Mouse (Mus musculus) right cerebral cortex, adult 2 months (tissue): ENCODE data around the gene Aff3.

ENCODE experiments used
- DNase-seq, 2 experiments: peaks; one replicate each; pipeline ENCODE4 v3.0.0; 2021 to 2022; ENCODE audit warnings: low spot score in 2 of 2

Gene Aff3

DNA sequence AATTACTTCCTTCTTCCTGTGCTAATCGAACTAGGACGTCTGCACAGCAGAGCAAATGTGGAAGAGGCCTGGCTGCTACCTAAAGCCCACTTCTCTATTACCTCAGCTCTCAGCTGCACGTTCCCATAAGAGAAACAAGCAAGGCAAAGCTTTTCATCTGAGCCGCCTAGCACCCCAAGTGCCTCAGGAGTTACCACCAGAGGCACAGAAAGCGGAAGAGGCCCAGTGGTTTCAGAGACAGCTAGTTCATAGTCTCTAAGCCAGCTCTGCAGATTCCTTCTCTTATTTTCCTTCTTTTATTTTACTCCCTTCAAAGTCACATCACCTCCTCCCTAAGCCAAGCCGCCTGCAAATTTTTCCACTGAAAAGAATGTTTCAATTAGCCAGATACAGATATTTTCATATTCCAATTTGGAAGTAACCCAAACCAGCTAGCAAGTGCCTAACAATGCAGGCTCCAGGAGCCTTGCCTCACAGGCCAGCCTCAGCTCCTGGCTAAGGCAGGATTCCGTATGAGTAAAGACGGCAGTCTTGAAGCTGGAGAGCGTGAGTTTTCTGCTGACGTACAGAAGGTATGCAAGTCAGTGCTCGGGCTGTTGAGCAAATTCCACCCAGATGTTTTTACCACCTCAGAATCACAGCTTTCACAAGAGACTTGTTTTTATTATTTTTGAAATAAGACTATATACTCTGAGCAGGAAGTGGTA is 62.8 kb downstream of the Aff3 start:
- no peak for DNase-seq

DNA sequence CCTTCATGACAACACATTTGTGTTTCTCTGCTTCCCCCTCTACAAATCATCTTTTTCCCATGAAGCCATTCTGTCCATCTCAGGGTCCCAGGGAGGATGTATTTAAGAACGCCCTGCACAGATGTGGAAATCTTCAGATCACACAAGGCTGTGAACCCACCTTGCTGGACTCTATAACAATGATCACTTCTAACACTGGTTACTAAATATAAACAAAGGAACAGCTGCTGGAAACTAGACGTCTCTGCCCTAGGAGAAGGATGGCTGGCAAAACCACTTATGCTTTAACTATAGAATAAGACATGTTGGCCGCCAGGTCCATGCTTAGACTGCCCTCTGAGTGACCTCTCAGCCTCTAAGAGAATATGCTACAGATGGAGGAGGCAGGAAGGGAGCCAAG is 69.4 kb downstream of the Aff3 start:
- no peak for DNase-seq

DNA sequence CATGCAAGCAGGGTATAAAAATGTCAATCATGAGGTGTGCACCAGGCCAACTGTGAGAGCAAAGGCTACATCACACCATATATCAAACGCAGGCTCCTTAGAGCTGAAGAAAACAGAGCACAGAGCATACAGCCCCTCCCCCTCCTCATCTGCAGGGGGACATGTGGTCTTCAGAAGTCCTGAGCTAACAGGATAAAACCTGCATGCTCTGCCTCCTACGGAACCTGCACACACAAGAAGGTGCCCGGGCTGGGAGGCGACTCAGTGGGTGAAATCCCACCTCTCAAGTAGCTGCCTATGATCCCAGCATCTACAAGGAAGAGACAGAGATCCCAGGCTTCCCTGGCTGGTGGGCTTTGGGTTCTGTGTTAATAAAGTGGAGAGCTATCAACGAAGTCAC is 70.0 kb downstream of the Aff3 start:
- DNase-seq, result no peak

DNA sequence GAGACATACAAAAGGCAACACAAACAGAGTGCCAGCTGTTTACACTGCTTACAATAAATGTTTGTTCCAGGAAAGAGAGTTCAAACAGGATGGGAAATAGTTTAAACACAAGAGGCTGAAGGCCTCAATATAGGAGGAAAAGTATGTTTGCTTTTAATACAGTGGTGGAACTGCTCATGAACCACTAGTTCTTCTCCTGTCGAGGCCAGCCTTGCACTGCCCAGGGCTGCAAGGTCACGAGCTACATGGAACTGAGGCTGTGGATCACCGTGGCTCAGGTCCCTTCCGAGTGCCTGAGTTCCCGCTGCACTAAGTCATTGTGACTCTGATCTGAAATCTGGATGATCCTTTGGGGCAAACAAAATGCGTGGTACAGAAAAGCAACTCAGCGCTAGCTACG is 73.6 kb downstream of the Aff3 start:
- DNase-seq, result no peak

DNA sequence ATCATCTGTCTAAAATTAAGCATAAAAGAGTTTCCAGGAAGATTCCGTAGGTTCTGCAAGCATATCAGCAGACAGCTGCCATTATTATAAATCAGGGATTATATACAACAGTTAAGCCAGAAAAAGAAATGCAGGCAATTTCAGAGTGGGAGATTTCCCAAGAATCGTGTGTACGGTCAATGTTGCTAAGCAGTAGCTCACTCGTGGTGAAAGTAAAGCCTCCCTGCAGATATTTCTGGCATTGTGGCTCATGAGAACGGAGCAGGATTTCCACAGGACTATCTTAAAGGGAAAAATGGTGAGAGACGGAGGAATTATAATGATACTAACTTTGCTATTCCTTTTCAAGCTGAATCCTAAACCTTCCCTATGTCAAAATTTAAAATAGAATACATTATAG is 76.0 kb downstream of the Aff3 start:
- peak in 1 of 2 experiments; percentile 20 for DNase-seq

DNA sequence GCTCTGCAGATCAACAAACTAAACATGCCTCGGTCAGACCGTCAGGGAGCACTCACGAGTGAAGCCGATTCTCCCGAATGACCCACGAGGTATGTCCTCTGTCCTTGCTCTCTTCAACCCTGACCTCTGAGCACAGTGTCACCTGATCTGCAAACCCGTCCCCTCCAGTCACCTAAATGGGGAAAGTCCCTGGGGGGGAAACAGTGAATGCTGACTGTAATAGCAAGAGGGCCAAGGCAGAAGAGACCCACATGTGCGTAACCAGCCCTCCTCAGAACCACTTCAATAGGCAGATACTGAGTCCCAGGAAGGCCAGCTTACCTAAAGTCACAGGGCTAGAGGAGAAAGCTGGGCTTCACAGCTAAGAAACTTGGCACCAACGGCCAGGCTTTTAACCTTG is 82.4 kb downstream of the Aff3 start:
- DNase-seq, result no peak

DNA sequence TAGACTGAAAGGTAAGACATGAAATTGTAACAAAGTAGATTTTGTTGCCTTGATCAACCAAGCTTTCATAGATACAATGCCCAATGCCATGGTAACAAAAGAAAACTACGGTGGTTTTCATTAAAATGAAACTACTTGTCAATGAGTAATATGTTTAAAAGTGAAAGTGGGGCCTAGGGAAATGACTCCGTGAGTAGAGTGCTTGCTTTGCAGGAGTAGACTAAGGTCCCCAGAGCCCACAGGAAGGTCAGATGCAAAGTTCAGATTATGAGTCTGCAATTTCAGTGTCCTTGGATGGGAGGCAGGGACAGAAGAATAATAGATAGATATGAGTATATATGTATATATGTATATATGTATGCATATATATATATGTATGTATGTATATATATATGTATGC is 84.2 kb downstream of the Aff3 start:
- DNase-seq, result no peak

DNA sequence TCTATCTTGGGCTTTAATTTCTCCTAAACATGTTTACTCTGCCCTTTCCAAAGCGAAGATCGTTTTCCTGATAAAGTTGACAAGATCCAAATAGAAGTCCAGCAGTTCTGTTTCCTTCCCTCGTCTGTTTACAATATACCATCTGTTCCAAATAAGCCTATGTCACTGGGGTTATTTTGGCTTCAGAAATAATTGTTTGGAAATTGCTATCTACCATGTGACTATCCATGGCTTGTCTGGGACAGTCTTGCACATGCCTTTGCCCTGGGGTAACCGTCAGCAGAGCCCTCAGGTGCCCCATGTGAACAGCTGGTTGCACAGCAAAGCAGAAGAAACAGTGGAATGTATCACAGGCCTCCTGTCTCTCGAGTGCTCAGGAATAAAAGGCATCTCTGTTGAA is 86.4 kb downstream of the Aff3 start:
- DNase-seq, result no peak

DNA sequence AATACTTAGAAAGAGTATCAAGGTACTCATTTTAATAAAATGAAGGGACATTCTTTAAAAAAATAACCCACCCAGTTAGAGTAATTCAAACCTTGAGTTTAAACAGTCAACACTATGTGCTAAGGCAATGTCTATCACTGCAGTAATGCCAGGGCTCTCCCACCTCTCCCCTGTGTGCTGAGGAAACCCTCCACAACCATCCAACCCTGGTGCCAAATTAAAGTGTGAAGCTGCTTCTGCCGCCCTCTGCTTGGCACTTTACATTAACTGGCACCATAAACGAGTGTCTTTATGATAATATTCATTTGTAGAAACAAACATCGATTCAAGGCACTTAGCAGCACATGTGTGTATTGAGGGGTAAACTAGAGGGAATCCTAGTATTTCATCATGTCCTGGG is 97.0 kb downstream of the Aff3 start:
- no peak for DNase-seq

DNA sequence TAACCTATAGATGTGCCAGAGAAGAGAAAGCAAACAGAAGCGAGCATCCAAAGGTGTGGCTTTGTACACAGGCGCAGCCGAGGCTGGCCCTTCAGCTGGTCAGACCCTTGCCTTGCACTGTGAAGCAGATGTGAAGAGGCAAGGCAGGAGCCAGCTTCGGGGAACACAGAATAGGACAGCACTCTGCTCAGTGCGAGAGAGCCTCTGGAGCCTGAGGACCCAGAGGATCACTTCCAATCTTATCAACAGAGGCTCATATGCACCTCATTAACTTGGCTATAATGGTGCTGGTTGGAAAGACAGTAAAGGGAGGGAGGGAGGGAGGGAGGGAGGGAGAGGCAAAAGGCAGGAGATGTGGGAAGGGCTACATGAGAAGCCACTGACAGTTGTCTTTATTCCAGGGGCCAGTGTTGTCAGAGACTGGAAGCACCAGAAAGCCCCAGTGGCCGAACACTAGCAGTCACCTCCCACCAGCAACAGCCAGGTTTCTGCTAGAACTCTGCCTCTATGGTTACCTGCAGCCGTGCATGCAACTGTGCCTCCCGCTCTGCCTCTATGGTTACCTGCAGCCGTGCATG is 98.6 kb downstream of the Aff3 start:
- no peak for DNase-seq

DNA sequence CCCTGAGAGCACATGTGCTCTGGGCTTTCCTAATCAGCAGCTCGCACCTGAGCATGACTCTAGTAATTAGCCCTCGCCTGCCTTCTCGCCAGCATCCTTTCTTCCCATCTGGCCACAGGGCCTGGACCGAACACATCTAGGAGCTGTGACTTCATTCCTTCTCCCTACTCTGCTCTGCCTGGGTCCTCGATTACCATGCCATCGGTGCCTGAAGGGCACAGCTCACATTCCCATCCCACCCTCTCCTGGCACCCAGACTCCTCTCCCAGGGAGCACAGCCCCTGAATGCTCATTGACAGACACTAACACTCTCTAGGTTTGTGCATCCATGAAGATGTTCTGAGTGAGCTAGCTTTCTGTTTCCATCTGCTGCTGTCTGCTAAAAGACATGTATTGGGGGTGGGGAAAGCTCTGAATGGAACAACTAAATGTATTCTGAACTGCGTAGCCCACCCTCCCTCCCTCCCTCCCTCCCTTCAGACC is 99.4 kb downstream of the Aff3 start:
- DNase-seq, result no peak

DNA sequence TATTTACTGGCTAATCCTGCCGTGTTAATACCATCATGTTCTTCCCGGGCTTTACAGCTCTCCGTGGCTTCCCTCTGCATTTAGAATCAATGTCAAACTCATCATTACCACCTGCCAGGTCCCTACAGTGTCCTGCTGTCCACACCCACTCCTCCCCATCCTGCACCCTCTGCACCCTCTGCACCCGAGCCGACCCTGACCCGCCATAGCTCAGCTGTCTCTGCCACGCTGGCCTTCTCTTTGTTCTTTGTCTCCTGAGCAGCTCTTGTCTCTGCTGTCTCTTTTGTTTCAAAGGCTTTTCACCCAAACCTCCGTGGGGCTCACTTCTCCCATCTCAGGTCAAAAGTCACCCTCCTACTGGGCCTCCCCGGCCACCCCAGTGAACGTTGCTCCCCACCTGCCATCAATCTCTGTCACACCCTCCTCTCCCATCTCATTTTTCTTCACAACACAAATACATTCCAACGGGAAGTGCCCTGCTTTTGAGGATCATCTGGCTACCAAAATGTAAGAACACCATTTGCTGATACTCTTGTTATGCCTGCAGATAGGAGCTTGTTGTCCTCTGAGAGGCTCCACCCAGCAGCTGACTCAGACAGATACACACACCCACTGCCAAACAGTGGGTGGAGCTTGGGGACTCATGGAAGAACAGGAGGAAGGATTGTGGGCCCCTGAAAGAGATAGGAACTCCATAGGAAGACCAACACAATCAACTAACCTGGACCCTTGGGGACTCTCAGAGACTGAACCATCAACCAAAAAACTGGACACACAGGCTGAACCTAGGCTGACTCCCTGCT is 102.2 kb downstream of the Aff3 start:
- DNase-seq, result no peak

DNA sequence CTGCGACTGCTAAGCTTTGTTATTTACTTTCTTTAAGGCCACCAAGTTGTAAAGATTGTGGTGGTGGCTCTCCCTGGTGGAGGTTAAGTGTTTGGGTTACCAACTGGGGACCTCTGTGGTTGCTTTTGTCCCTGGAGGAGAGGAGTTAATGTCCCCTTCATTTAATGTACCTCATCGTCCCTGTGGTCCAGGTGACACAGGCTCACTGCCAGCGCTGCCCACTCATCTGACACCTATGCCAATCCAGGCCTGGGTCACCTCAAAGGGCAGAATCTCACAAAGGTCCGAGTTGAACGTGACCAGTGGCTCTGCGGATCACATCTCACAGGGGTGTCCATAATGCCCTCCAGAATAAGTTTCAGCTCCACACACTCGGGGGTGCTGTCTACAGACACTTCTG is 103.4 kb downstream of the Aff3 start:
- DNase-seq, result no peak

DNA sequence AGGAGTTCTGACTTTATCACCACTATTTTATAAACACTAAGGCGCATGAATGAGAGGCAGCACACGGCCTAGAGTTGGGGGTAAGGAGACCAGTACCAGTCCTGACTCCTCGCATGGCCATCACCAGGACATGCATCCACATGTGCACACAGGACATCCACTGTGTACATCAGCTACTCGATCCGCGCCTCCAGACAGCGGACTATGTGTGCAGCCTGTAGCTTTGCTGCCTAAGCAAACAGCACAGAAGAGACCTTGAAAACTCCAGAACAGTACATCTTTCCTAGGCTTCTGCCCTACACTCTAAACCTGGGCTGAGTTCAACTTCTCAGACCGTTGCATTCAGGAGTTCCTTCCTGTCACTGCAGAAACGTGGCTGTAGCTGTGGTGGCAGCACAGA is 104.1 kb downstream of the Aff3 start:
- DNase-seq, result no peak

DNA sequence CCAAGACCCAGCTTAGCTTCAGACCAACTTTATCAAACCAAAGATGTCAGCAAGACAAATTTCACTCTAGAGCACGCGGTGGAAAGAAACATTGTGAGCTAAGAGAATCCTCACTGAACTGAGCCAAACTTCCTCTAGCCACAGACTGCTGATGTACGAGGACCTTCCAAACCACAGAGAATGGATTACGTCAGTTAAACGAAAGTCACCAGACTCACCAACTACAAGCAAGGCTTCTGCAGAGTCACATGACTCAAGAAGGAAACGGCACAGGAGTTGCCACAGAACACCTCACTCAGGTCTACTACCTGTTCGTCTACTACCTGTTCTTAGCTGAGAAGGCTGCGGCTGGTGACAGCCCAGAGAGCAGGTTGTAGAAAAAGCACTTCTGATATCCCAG is 107.1 kb downstream of the Aff3 start:
- no peak for DNase-seq

DNA sequence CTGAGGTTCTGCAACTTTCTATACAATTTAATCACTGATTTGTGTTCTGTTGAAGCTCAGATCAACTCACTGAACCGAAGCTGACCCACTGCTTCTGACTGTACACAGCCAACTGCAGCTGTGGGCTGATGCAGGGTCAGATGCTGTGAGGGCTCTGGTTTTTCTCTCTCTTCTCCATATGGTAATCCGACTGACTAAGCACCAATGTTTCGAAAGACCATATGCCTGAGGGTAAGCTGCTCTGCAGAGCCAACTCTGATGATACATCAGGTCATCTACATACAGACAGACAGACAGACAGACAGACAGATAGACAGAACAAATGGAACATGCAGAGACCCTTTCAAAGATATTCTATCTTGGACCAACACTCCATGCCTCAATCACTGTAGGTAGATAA is 110.2 kb downstream of the Aff3 start:
- no peak for DNase-seq

DNA sequence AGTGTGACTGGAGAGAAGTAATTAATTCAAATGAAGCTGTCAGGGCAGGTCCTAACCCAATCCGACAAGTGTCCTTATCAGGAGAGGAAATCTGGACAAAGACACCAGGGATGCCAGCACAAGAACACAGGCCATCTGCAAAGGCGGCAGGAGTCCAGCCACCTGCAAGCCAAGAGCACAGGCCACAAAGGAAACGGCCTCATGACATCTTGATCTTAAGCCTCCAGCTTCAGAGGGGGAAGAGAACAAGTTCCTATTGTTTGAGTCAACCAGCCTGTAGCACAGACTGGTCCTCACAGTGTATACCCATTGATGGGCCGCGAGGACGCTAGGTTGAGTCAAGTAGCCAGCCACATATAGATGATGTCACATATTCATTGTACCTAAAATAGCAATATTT is 111.7 kb downstream of the Aff3 start:
- DNase-seq, result no peak

DNA sequence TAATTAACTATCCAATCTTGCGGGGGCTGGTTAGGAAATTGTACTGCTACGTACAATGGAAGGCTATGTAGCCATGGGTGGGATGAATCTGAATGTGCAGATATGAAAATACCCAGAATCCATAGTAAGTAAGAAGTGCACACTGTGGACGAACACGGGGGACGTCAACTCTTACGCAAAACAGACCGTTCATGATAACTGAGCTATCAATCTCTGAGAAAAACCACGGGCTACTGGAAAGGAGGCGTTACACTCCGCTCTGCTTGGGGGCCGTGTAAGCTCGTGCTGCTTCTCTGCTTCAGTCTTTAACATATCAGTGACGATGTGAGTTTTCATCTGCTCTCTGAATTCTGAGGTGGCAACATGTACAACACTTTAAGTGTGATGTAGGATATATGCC is 114.2 kb downstream of the Aff3 start:
- no peak for DNase-seq

DNA sequence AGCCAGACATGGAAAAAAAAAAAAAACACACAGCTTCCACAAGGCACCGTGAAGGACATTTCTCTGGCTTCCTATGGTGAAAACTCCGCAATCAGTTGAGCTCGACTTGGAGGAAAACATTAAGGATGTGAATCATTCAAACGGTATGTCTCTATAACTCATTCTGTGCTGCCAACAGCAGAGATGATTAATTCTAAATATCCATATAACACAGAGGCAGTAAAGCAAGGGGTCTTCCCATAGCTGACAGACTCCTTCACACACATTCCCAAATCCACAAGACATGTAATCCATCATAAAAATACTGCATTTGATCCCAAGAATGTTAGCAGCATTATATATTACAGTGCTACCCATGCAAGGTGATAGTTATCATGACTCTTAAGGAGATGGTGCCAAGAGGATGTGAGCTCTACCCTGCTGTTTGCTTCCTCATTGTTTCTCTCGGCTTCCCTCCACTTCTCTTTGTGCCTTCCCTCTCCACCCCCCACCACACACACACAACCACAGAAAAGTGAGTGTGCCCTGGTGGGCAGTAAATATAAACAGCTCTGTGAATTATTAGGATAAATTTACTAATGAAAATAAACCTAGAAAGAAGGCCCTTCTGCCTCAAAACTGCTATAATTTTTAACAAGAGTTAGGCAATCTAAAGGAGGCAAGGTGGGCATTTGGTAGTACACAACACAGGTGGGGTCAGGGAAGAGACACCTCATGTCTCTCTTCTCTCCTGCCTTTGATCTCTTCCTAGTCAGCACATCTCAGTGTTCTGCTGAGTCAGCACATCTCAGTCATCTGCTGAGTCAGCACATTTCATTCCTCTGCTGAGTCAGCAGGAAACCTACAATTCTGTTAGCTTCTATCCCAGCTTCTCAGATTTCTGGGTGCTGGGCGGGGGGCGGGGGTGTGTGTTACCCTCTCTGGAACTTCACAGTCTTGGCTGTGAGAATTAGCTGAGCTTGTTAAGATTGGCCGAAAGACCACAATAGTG is 115.8 kb downstream of the Aff3 start:
- no peak for DNase-seq

DNA sequence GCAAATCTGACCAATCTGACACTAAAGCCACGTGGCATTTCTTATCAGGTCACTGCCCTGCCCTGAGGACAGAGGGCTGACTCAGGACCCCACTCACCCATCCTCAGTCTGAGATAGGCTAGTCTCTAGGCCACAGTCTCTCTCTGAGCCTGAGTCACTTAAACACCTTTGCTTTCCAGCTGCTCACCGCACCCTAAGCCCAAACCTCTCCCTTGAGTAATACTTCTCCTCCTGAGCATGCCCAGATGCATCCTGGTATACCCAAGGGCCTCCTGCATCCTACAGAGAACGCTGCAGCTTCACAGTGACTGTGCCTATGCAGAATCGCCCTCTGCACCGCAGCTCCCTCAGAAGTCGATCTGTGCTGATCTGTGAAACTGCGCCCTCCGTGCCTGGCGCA is 117.1 kb downstream of the Aff3 start:
- DNase-seq, result no peak

DNA sequence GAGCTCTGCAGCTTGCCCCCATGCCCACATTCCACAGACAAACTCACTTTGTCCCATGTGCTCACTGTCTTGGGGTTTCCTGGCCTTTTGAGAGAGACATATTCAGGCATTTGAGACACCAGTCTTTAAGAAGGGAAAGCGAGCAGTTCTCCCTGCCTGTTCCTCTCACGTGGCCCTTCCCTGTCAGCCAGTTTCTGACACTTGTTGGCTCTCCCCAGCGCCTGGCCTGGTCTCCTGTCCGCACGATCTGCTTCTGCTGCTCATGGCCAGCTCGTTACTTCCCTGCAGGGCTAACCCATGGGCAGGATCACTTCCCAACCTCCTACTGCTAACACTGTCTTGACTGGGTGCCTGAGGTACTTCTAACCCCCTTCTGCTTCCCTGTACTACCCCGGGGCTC is 118.1 kb downstream of the Aff3 start:
- no peak for DNase-seq
